Mouse (Mus musculus) forebrain, embryonic 12.5 days (tissue): Measurements from ENCODE around the gene Ppt1. TPM values are rescaled to one million over a fixed set of nuclear protein-coding genes. Genes with fewer than 3 reads are reported as not detected.

Experiments
- ATAC-seq: fragments of 200-750 bp; cut with Nextera tagmentation; 2 replicates; pipeline ENCODE4 v1.8.0; 2017; ENCODE audit warnings: moderate TSS enrichment; ENCODE audit not compliant: low FRiP score
- H3K27ac ChIP-seq: fragments of 300-500 bp; sonication (generic); 2 replicates; pipeline ENCODE4 v1.5.1; 2016; ENCODE audit warnings: mild to moderate bottlenecking
- H3K27me3 ChIP-seq: fragments of 300-500 bp; sonication (generic); 2 replicates; pipeline ENCODE4 v1.6.1; 2016; ENCODE audit warnings: mild to moderate bottlenecking
- H3K36me3 ChIP-seq: fragments of 300-500 bp; sonication (generic); replicated peaks from 2 replicates; pipeline ENCODE4 v1.6.1; 2016; ENCODE audit warnings: mild to moderate bottlenecking
- H3K4me1 ChIP-seq: fragments of 300-500 bp; sonication (generic); 2 replicates; pipeline ENCODE4 v1.6.1; 2016
- H3K4me2 ChIP-seq: fragments of 300-500 bp; sonication (generic); 2 replicates; pipeline ENCODE4 v1.6.1; 2016; ENCODE audit warnings: mild to moderate bottlenecking, moderate library complexity
- H3K4me3 ChIP-seq: fragments of 300-500 bp; sonication (generic); replicated peaks from 2 replicates; pipeline ENCODE4 v1.5.1; 2016; ENCODE audit warnings: mild to moderate bottlenecking
- H3K9ac ChIP-seq: fragments of 300-500 bp; sonication (generic); 2 replicates; pipeline ENCODE4 v1.6.1; 2016; ENCODE audit warnings: mild to moderate bottlenecking
- H3K9me3 ChIP-seq: fragments of 300-500 bp; sonication (generic); 2 replicates; pipeline ENCODE4 v1.6.1; 2016
- whole genome bisulfite sequencing: fragments of 180-500 bp; shearing (Covaris S2); methylation state at CpG from one replicate; pipeline ENCODE4 v1.1.7; 2016; 5-methylcytosine and 5-hydroxymethylcytosine counted together
- polyA plus RNA-seq: library from polyadenylated mRNA; unstranded; fragments of >200 nt; fragmentation: Nextera tagmentation; extraction: Ambion mirVana; gene quantifications from 2 replicates; pipeline ENCODE4 v1.2.1, GENCODE M21; 2016

Ppt1 gene
- polyA plus RNA-seq, 1 experiment from 2014 or later = 69.4 TPM

- H3K4me3 ChIP-seq = no peak overlapping the region
- H3K36me3 ChIP-seq = peaks cover 8% of the 10 kb centered on the region
- peaks cover 31% of the 10 kb centered on the region for H3K4me1 ChIP-seq
- no peaks in the 10 kb centered on the region for H3K9me3 ChIP-seq
- no peak for ATAC-seq
- no peak overlapping the region for H3K4me2 ChIP-seq
- no peaks in the 10 kb centered on the region for H3K27me3 ChIP-seq
- 79% methylated on average over 2 of the region's 2 CpGs for WGBS
- no peak overlapping the region for H3K9ac ChIP-seq
- no peak overlapping the region for H3K27ac ChIP-seq
Observed at GRCm38 (mm10) chr4:122837994-122838393, 2.0 kb downstream of the Ppt1 start.

DNA sequence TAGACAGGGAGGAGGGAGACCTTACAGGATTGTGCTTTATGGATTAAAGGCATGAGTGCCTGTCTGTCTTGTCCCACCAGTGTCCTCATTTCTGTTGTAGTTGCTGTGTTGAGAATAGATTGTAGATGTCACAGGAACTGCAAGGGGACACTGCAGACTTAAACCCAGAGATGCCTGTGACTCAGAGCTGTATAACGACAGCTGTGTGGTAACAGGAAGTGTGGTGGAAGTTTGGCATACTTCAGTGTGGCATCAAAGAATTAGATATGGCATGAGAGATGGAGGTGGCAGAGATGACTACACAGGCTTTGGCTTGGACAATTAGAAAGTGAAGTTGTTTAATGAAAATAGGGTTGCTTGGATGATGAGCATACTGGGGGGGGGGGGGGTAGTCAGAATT, 2.4 kb downstream of the Ppt1 start:
- H3K9ac ChIP-seq = no peak overlapping the region
- peaks cover 8% of the 10 kb centered on the region for H3K36me3 ChIP-seq
- WGBS = 87% methylated on average over 1 of the region's 1 CpGs
- no peak overlapping the region for H3K4me3 ChIP-seq
- no peaks in the 10 kb centered on the region for H3K27me3 ChIP-seq
- H3K4me2 ChIP-seq = no peak overlapping the region
- no peaks in the 10 kb centered on the region for H3K9me3 ChIP-seq
- peaks cover 31% of the 10 kb centered on the region for H3K4me1 ChIP-seq
- no peak for ATAC-seq
- no peak overlapping the region for H3K27ac ChIP-seq

DNA sequence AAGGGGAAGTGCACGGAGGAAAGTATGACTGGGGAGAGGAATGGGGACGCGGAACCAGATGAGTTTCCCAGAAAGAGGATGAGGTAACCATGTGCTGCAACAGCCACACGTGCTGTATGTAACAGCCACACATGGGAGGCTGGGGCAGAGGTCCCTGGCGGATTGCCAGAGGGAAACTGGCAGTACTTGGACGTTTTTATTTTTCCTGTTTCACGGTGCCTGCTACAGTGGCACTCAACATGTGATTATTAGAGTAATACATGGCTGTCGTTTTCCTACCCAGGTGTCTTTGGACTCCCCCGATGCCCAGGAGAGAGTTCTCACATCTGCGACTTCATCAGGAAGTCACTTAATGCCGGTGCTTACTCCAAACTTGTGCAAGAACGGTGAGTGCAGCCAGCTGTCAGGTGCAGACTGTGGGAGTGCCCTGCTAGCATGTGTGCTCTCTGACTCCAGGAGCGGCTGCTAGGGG, 12.1 kb downstream of the Ppt1 start:
- Histone ChIP-seq H3K36me3 (peaks cover 82% of the 10 kb centered on the region), H3K9ac (no peak overlapping the region), H3K4me2 (no peak overlapping the region), H3K4me3 (no peak overlapping the region), H3K27me3 (no peaks in the 10 kb centered on the region), H3K27ac (no peak overlapping the region), H3K4me1 (no peaks in the 10 kb centered on the region), H3K9me3 (no peaks in the 10 kb centered on the region)
- 88% methylated on average over 13 of the region's 13 CpGs for WGBS
- no peak for ATAC-seq

- Histone ChIP-seq H3K4me1 (no peaks in the 10 kb centered on the region), H3K36me3 (peaks cover 90% of the 10 kb centered on the region)
- ATAC-seq = no peak
Observed at GRCm38 (mm10) chr4:122851535-122851934, 15.5 kb downstream of the Ppt1 start.

DNA sequence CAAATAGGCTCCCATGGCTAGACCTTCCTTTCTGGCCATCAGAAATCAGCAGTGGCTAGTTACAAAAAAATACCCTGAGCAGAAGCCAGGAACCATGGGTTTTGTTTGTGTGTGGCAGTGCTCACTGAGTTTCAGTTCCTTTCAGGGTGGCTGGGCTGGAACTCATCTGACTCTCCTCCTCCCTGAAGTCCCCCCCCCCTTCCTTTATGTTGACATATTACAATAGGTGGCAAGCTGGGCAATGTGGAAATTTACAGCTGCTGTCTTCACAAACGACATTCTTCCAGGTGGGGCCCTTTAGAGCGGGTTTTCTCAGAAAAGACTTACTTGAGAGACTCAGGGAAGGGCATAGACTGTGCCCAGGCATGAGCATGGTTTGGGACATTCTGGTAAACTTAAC, 17.6 kb downstream of the Ppt1 start:
- no peak overlapping the region for H3K4me3 ChIP-seq
- no peaks in the 10 kb centered on the region for H3K9me3 ChIP-seq
- H3K4me2 ChIP-seq = no peak overlapping the region
- peaks cover 89% of the 10 kb centered on the region for H3K36me3 ChIP-seq
- no peaks in the 10 kb centered on the region for H3K27me3 ChIP-seq
- H3K27ac ChIP-seq = no peak overlapping the region
- 71% methylated on average over 2 of the region's 2 CpGs for WGBS
- no peak for ATAC-seq
- H3K9ac ChIP-seq = no peak overlapping the region
- no peaks in the 10 kb centered on the region for H3K4me1 ChIP-seq

More at GRCm38 (mm10) chr4:122851535-122851934, 15.5 kb downstream of the Ppt1 start:
- Histone ChIP-seq H3K27me3 (no peaks in the 10 kb centered on the region), H3K9me3 (no peaks in the 10 kb centered on the region), H3K9ac (no peak overlapping the region), H3K4me2 (no peak overlapping the region), H3K27ac (no peak overlapping the region), H3K4me3 (no peak overlapping the region)

DNA sequence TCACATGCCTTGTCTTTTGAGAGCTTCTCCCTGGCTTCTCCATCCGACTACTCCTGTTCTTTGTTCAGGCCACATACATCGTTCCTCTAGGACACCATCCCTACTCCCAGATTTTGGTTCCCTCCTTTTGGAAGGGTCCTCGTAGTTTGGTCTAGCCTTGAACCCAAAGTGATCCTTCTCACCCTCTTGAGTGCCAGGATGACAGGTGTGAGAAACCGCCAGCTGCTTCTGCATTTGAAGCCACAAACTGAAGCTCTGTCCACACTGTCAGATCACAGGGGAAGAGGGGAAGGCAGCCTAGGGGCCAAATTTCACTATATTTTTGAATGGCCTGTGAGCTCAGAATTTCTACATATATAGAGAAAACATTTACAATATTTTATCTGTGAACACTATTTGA, 18.7 kb downstream of the Ppt1 start:
- Histone ChIP-seq H3K27me3 (no peaks in the 10 kb centered on the region), H3K27ac (no peak overlapping the region), H3K9ac (no peak overlapping the region), H3K4me3 (no peak overlapping the region), H3K4me2 (no peak overlapping the region), H3K4me1 (no peaks in the 10 kb centered on the region), H3K36me3 (peaks cover 88% of the 10 kb centered on the region), H3K9me3 (no peaks in the 10 kb centered on the region)
- 89% methylated on average over 4 of the region's 4 CpGs for WGBS
- ATAC-seq = no peak

DNA sequence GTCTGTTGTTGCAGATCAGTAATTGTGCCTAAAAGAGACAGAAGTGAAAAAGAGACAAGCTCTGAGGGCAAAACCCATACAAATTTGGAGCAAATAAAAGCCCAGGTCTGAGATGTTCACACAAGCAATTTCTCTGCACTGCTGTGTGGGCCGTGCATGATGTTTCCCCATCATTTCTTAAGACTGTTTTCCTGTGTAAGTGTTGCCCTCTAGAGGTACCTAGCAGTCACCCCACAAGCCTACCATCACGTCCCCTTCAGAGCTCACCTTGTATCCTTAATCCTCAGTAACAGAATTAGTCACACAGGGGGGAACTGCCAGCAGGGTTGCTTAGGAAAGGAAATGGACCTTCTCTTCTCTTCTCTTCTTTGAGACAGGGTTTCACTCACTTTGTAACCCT, 21.9 kb downstream of the Ppt1 start:
- Histone ChIP-seq H3K9ac (no peak overlapping the region), H3K27ac (no peak overlapping the region), H3K4me2 (no peak overlapping the region), H3K36me3 (peaks cover 86% of the 10 kb centered on the region), H3K4me3 (no peak overlapping the region), H3K27me3 (no peaks in the 10 kb centered on the region), H3K4me1 (no peaks in the 10 kb centered on the region), H3K9me3 (no peaks in the 10 kb centered on the region)
- no peak for ATAC-seq
- WGBS = 31% methylated on average over 2 of the region's 2 CpGs

GRCm38 (mm10) chr4:122859096-122859674, 23.1 kb downstream of the Ppt1 start:
- Histone ChIP-seq H3K36me3 (peaks cover 87% of the 10 kb centered on the region), H3K27ac (no peak overlapping the region), H3K9ac (no peak overlapping the region), H3K4me1 (no peaks in the 10 kb centered on the region), H3K4me2 (no peak overlapping the region), H3K9me3 (no peaks in the 10 kb centered on the region), H3K27me3 (no peaks in the 10 kb centered on the region), H3K4me3 (no peak overlapping the region)
- ATAC-seq = no peak
- WGBS = 89% methylated on average over 6 of the region's 6 CpGs

DNA sequence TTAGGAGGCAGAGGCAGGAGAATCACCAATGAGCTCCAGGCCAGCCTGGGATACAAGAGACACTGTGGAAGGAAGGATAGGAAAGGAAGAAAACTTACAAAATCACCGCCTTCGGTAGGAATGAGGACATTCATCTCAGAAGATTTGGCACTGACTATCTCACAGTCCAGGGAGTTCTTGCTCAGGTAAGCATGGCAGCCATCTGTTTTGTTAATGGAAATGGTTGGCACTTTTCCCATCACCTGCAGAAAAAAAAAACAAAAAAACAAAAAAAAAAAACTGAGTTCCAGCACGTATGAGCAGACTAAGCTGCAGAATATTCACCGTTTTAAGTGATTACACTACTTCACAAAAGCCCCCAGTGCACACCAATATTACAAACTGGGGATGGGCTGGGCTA, 25.8 kb downstream of the Ppt1 start:
- Histone ChIP-seq H3K4me3 (no peak overlapping the region), H3K27me3 (no peaks in the 10 kb centered on the region), H3K36me3 (peaks cover 88% of the 10 kb centered on the region), H3K27ac (no peak overlapping the region), H3K9ac (no peak overlapping the region), H3K9me3 (no peaks in the 10 kb centered on the region), H3K4me1 (no peaks in the 10 kb centered on the region), H3K4me2 (no peak overlapping the region)
- WGBS = 95% methylated on average over 4 of the region's 4 CpGs
- no peak for ATAC-seq

DNA sequence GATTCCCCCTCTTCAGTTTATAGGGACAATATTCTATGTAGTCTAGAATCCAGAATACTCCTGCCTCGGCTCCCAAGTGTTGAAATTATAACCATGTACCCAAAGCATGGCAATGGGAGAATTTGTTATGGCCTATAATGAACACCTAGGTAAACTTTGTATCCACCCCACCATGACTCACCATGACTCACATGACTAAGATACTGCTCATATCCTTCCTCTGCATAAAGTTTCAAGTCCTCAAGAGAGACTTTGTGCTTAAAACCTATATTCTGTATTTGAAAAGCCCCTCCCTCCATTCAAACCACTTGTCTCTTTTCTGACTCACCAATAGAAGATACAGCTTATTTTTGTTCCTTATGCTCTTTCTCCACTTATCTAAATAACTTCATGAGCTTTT, 32.0 kb downstream of the Ppt1 start:
- H3K27ac ChIP-seq = no peak overlapping the region
- H3K4me2 ChIP-seq = no peak overlapping the region
- no peaks in the 10 kb centered on the region for H3K27me3 ChIP-seq
- ATAC-seq = no peak
- WGBS = 100% methylated on average over 1 of the region's 1 CpGs
- no peaks in the 10 kb centered on the region for H3K9me3 ChIP-seq
- no peak overlapping the region for H3K9ac ChIP-seq
- H3K4me1 ChIP-seq = no peaks in the 10 kb centered on the region
- no peak overlapping the region for H3K4me3 ChIP-seq
- peaks cover 82% of the 10 kb centered on the region for H3K36me3 ChIP-seq

- Histone ChIP-seq H3K27ac (no peak overlapping the region), H3K27me3 (no peaks in the 10 kb centered on the region), H3K9ac (no peak overlapping the region), H3K4me3 (no peak overlapping the region), H3K36me3 (peaks cover 63% of the 10 kb centered on the region), H3K4me1 (no peaks in the 10 kb centered on the region), H3K4me2 (no peak overlapping the region), H3K9me3 (no peaks in the 10 kb centered on the region)
- no peak for ATAC-seq
Observed at GRCm38 (mm10) chr4:122870027-122870426, 34.0 kb downstream of the Ppt1 start.

GRCm38 (mm10) chr4:122870741-122871140, 34.7 kb downstream of the Ppt1 start:
- Histone ChIP-seq H3K4me1 (no peaks in the 10 kb centered on the region), H3K27me3 (no peaks in the 10 kb centered on the region), H3K9ac (no peak overlapping the region), H3K27ac (no peak overlapping the region), H3K4me2 (no peak overlapping the region), H3K9me3 (no peaks in the 10 kb centered on the region), H3K36me3 (peaks cover 55% of the 10 kb centered on the region), H3K4me3 (no peak overlapping the region)
- WGBS = 92% methylated on average over 5 of the region's 5 CpGs
- no peak for ATAC-seq

DNA sequence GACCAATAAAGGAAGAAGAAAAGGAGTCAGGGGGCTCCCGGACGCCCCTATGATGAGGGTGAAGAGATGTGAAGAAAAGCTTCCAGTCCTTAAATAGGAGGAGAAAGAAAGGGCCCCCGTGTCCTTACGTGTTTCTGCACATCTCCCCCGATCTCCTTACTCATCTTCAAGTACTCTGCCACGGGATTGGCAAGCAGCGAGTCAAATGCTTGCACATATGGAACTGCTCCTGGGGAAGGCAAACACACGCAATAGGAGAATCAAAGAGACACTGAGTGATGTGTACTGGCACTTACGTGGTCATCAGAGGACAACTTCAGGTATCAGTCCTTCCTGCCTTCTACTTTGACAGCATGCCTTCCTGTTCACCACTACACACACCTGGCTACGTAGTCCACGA, 35.2 kb downstream of the Ppt1 start:
- Histone ChIP-seq H3K9me3 (no peaks in the 10 kb centered on the region), H3K27me3 (no peaks in the 10 kb centered on the region), H3K9ac (no peak overlapping the region), H3K36me3 (peaks cover 50% of the 10 kb centered on the region), H3K4me3 (no peak overlapping the region), H3K4me1 (no peaks in the 10 kb centered on the region), H3K27ac (no peak overlapping the region), H3K4me2 (no peak overlapping the region)
- WGBS = 91% methylated on average over 11 of the region's 11 CpGs
- no peak for ATAC-seq
